Mouse (Mus musculus) heart, postnatal 0 days (tissue): ENCODE measurements around the gene Gm45711.

Source experiments
- CTCF ChIP-seq: IDR thresholded peaks from 2 replicates; pipeline ENCODE4 v1.5.1; 2016; ENCODE audit warnings: antibody characterized with exemption, control low read depth, low read depth
- EP300 ChIP-seq: IDR thresholded peaks from 2 replicates; pipeline ENCODE4 v1.6.1; 2016; ENCODE audit warnings: antibody characterized with exemption, low read depth

GRCm38 (mm10) chr8:104339983-104340232 is 30.0 kb upstream of the Gm45711 start:
- TF ChIP-seq CTCF (no peak), EP300 (no peak)
